Mouse (Mus musculus) forebrain, postnatal 0 days (tissue): Measurements from ENCODE around the gene Slc9a6. TPM values are rescaled to one million over a fixed set of nuclear protein-coding genes. Genes with fewer than 3 reads are reported as not detected.

Source experiments
- ATAC-seq: fragments of 200-750 bp; cut with Nextera tagmentation; 2 replicates; pipeline ENCODE4 v1.8.0; 2017; ENCODE audit warnings: mild to moderate bottlenecking, moderate library complexity
- DNase-seq: peaks from one replicate; pipeline ENCODE4 v3.0.0-alpha.2; 2015
- H3K27ac ChIP-seq: fragments of 300-500 bp; sonication (generic); 2 replicates; pipeline ENCODE4 v1.5.1; 2014; ENCODE audit warnings: low read depth, mild to moderate bottlenecking, antibody characterized with exemption, low read length, moderate library complexity, mixed read lengths
- H3K27me3 ChIP-seq: fragments of 300-500 bp; sonication (generic); 2 replicates; pipeline ENCODE4 v1.6.1; 2014; ENCODE audit warnings: mild to moderate bottlenecking, low read length, mixed read lengths; ENCODE audit not compliant: insufficient read depth
- H3K36me3 ChIP-seq: fragments of 300-500 bp; sonication (generic); 2 replicates; pipeline ENCODE4 v1.6.1; 2014; ENCODE audit warnings: mild to moderate bottlenecking, moderate library complexity; ENCODE audit not compliant: insufficient read depth
- H3K4me1 ChIP-seq: fragments of 300-500 bp; sonication (generic); 2 replicates; pipeline ENCODE4 v1.6.1; 2014; ENCODE audit warnings: antibody characterized with exemption; ENCODE audit not compliant: insufficient read depth
- H3K4me2 ChIP-seq: fragments of 300-500 bp; sonication (generic); 2 replicates; pipeline ENCODE4 v1.6.1; 2014; ENCODE audit warnings: low read depth, mild to moderate bottlenecking, moderate library complexity
- H3K4me3 ChIP-seq: fragments of 300-500 bp; sonication (generic); 2 replicates; pipeline ENCODE4 v1.5.1; 2014; ENCODE audit warnings: low read depth, low read length, mixed read lengths
- H3K9ac ChIP-seq: fragments of 300-500 bp; sonication (generic); 2 replicates; pipeline ENCODE4 v1.6.1; 2014; ENCODE audit warnings: mild to moderate bottlenecking
- H3K9me3 ChIP-seq: fragments of 300-500 bp; sonication (generic); 2 replicates; pipeline ENCODE4 v1.6.1; 2016; ENCODE audit warnings: low read length
- CTCF ChIP-seq: sonication (generic); IDR thresholded peaks from 2 replicates; pipeline ENCODE4 v1.5.1; 2016; ENCODE audit warnings: antibody characterized with exemption, control low read depth, low read depth
- WGBS: fragments of 180-500 bp; shearing (Covaris S2); extraction: QIAGEN DNeasy Blood & Tissue Kit; methylation state at CpG from one replicate; pipeline ENCODE4 v1.1.7; 2014; 5-methylcytosine and 5-hydroxymethylcytosine counted together
- polyA plus RNA-seq: library from polyadenylated mRNA; unstranded; fragments of >200 nt; fragmentation: Nextera tagmentation; extraction: Ambion mirVana; gene quantifications from 2 replicates; pipeline ENCODE4 v1.2.1, GENCODE M21; 2015
- total RNA-seq: library from RNA; depleted of rRNA; stranded (reverse); fragments of >200 nt; gene quantifications from 2 replicates; pipeline ENCODE4 v1.2.3, GENCODE M21; 2014

Slc9a6 gene
- total and polyA plus RNA-seq, 2 experiments from 2014 or later: 52.5 to 98.7 TPM

- 83% methylated on average over 8 of the region's 8 CpGs for WGBS
- H3K4me2 ChIP-seq: no peak overlapping the region
- no peaks in the 10 kb centered on the region for H3K9me3 ChIP-seq
- no peak overlapping the region for H3K4me3 ChIP-seq
- H3K27me3 ChIP-seq: no peaks in the 10 kb centered on the region
- H3K4me1 ChIP-seq: no peaks in the 10 kb centered on the region
- no peak overlapping the region for H3K9ac ChIP-seq
- no peak for ATAC-seq
- no peak for DNase-seq
- H3K27ac ChIP-seq: no peak overlapping the region
- H3K36me3 ChIP-seq: no peaks in the 10 kb centered on the region
- TF ChIP-seq CTCF: no peak
These were observed 55.8 kb downstream of the Slc9a6 start for GRCm38 (mm10) chrX:56665226-56665973.

GRCm38 (mm10) chrX:56667296-56667695 lies 57.7 kb downstream of the Slc9a6 start:
- no peak for TF ChIP-seq CTCF
- H3K27me3 ChIP-seq: no peaks in the 10 kb centered on the region
- no peak overlapping the region for H3K4me2 ChIP-seq
- H3K4me1 ChIP-seq: no peaks in the 10 kb centered on the region
- 67% methylated on average over 6 of the region's 6 CpGs for WGBS
- no peaks in the 10 kb centered on the region for H3K9me3 ChIP-seq
- no peaks in the 10 kb centered on the region for H3K36me3 ChIP-seq
- ATAC-seq (no peak; the same call in 1 of the 2 replicates), DNase-seq (peak; percentile 21)
- H3K4me3 ChIP-seq: no peak overlapping the region
- H3K27ac ChIP-seq: no peak overlapping the region
- no peak overlapping the region for H3K9ac ChIP-seq

GRCm38 (mm10) chrX:56668051-56668450 lies 58.5 kb downstream of the Slc9a6 start:
- ATAC-seq: no peak

GRCm38 (mm10) chrX:56668501-56668900 lies 58.9 kb downstream of the Slc9a6 start:
- no peaks in the 10 kb centered on the region for H3K4me1 ChIP-seq
- no peaks in the 10 kb centered on the region for H3K27me3 ChIP-seq
- DNase-seq: no peak
- 84% methylated on average over 3 of the region's 3 CpGs for whole genome bisulfite sequencing
- H3K36me3 ChIP-seq: no peaks in the 10 kb centered on the region
- no peak overlapping the region for H3K4me3 ChIP-seq
- no peak overlapping the region for H3K4me2 ChIP-seq
- TF ChIP-seq CTCF: no peak
- no peak for ATAC-seq
- H3K9ac ChIP-seq: no peak overlapping the region
- no peak overlapping the region for H3K27ac ChIP-seq
- H3K9me3 ChIP-seq: no peaks in the 10 kb centered on the region

More at GRCm38 (mm10) chrX:56668051-56668450, 58.5 kb downstream of the Slc9a6 start:
- 83% methylated on average over 5 of the region's 5 CpGs for WGBS
- TF ChIP-seq CTCF: no peak
- no peak overlapping the region for H3K4me3 ChIP-seq
- no peaks in the 10 kb centered on the region for H3K27me3 ChIP-seq
- H3K27ac ChIP-seq: no peak overlapping the region
- no peak overlapping the region for H3K4me2 ChIP-seq
- H3K9ac ChIP-seq: no peak overlapping the region
- H3K4me1 ChIP-seq: no peaks in the 10 kb centered on the region
- no peaks in the 10 kb centered on the region for H3K9me3 ChIP-seq
- no peaks in the 10 kb centered on the region for H3K36me3 ChIP-seq
- no peak for DNase-seq

GRCm38 (mm10) chrX:56675556-56675955 lies 66.0 kb downstream of the Slc9a6 start:
- H3K27me3 ChIP-seq: no peaks in the 10 kb centered on the region
- no peak for TF ChIP-seq CTCF
- no peak overlapping the region for H3K27ac ChIP-seq
- ATAC-seq (no peak), DNase-seq (no peak)
- no peak overlapping the region for H3K4me2 ChIP-seq
- no peak overlapping the region for H3K4me3 ChIP-seq
- no peak overlapping the region for H3K9ac ChIP-seq
- 59% methylated on average over 6 of the region's 6 CpGs for WGBS
- H3K4me1 ChIP-seq: no peaks in the 10 kb centered on the region
- H3K9me3 ChIP-seq: no peaks in the 10 kb centered on the region
- no peaks in the 10 kb centered on the region for H3K36me3 ChIP-seq

- TF ChIP-seq CTCF: no peak
- Histone ChIP-seq H3K4me1 (no peaks in the 10 kb centered on the region), H3K9me3 (no peaks in the 10 kb centered on the region), H3K4me3 (no peak overlapping the region), H3K9ac (no peak overlapping the region), H3K4me2 (no peak overlapping the region), H3K27ac (no peak overlapping the region), H3K27me3 (no peaks in the 10 kb centered on the region), H3K36me3 (no peaks in the 10 kb centered on the region)
- DNase-seq (no peak), ATAC-seq (no peak)
- 85% methylated on average over 6 of the region's 6 CpGs for WGBS
These were observed 68.2 kb downstream of the Slc9a6 start for GRCm38 (mm10) chrX:56677736-56678135.

- Histone ChIP-seq H3K4me2 (no peak overlapping the region), H3K4me3 (no peak overlapping the region), H3K27ac (no peak overlapping the region), H3K9ac (no peak overlapping the region), H3K27me3 (no peaks in the 10 kb centered on the region), H3K4me1 (no peaks in the 10 kb centered on the region), H3K36me3 (no peaks in the 10 kb centered on the region), H3K9me3 (no peaks in the 10 kb centered on the region)
- ATAC-seq (no peak), DNase-seq (no peak)
- TF ChIP-seq CTCF: no peak
- 83% methylated on average over 6 of the region's 6 CpGs for WGBS
These were observed 69.5 kb downstream of the Slc9a6 start for GRCm38 (mm10) chrX:56679066-56679465.
